Mouse (Mus musculus) thymus, adult 2 months (tissue): Measurements from ENCODE around the gene Ssb.

Experiments
- CTCF ChIP-seq: fragments of 200-500 bp; IDR thresholded peaks from 2 replicates; pipeline ENCODE4 v1.5.1; 2012; ENCODE audit warnings: mild to moderate bottlenecking, control low read depth, low read length, moderate library complexity, borderline replicate concordance; ENCODE audit not compliant: control insufficient read depth, poor library complexity, insufficient read depth; ENCODE audit errors: extremely low read depth
- POLR2A ChIP-seq: fragments of 200-500 bp; IDR thresholded peaks from 2 replicates; pipeline ENCODE4 v1.6.1; 2012; ENCODE audit warnings: mild to moderate bottlenecking, low read length, control low read depth, moderate library complexity; ENCODE audit not compliant: control insufficient read depth, poor library complexity, insufficient read depth; ENCODE audit errors: extremely low read depth

GRCm38 (mm10) chr2:69830116-69830515 lies 31.2 kb upstream of the Ssb start:
- no peak for TF ChIP-seq CTCF
- TF ChIP-seq POLR2A: no peak
